Mouse (Mus musculus): ENCODE measurements around the gene Taf3. TPM values are rescaled to one million over a fixed set of nuclear protein-coding genes. Genes with fewer than 3 reads are reported as not detected.

Gene Taf3
- polyA plus RNA-seq, 1 experiment from 2014 or later = 9.4 TPM

DNA sequence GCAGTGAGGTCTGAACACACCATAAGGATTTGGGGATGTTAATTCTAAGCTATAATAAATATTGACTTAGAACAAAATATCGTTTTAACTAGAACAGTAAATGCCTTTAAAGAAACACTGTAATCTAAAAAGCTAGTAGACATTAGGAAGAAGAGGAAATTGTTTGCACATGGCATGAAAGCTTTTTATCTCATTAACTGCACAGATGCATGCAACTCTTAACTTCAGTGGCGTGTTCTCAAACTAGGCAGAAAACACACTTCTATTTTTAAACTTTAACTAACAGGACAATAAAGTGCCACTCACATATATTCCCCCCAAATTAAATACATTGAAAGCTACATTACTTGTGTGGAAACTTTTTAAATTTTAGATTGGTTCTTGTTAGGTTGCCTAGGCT is 91.8 kb downstream of the Taf3 start:
- Histone ChIP-seq H3K4me2 (ENCODE audit: low read length) (no peak overlapping the region), H3K9me3 (ENCODE audit: control insufficient read depth, low read length) (no peaks in the 10 kb centered on the region), H3K36me3 (ENCODE audit: control insufficient read depth, insufficient read depth, low read length) (0 out of 2 replicates have a peak, but pooled peaks cover 5% of the 10 kb centered on the region), H3K27ac (replicated peaks in 1 of 2; ENCODE audit: control insufficient read depth in 1 of 2, insufficient read depth in 1 of 2, low read depth in 2 of 2, low read length in 2 of 2) (no peak overlapping the region), H3K27me3 (ENCODE audit: control insufficient read depth, insufficient read depth, low read length) (no peaks in the 10 kb centered on the region), H3K4me1 (ENCODE audit: control insufficient read depth in 2 of 2, insufficient read depth in 2 of 2, low read length in 2 of 2) (peaks cover 2 to 9% of the 10 kb centered on the region in 2 experiments; a peak in 3 of 4 replicates), H3K4me3 (ENCODE audit: control insufficient read depth in 1 of 2, insufficient read depth in 1 of 2, low read depth in 1 of 2, low read length in 2 of 2) (no peak overlapping the region), H3K9ac (ENCODE audit: low read length) (no peak overlapping the region)
- WGBS = 41% methylated on average over 2 of the region's 2 CpGs
- ATAC-seq (ENCODE audit: insufficient number of reproducible peaks, insufficient read depth, low FRiP score, low read depth) = no peak

DNA sequence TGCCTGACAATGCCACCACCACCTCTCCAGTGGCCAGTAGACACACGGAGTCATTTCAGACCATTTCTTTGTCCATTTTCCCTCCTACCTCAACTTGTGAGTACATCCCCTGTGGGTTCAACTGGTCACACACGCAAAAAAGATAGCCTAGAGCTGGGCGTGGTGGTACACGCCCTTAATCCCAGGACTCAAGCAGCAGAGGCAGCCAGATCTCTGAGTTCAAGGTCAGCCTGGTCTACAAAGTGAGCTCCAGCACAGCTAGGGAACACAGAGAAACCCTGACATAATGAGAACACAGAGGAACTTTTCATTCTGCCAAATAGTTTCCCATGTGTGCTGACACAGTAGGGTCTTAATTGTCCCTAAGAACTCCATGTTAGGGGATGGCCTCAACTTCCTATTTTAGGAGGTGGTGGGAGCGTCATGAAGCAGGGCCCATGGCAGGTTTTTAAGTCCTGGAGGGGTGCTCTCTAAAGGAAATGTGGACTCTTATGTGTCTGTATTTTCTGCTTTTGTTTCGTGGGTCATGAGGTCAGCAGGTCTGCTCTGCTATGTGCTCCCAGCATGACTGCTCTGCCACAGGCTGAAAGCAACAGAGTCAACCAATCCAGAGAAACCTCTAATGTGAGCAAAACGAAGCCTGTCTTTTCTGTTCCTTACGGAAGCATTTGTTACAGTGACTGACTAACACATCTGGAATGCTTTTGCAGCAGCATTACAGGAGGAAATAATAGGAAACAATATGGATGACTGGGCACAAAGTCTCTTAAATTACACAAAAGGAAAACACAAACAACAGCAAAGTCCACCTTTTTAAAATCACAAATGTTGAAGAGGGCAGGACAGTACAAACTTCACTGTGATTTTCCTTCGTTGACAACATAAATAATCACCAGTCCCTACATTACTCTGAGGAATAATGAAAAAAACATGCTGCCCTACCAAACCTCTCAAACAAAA is 92.5 kb downstream of the Taf3 start:
- Histone ChIP-seq H3K27ac (replicated peaks in 1 of 2; ENCODE audit: control insufficient read depth in 1 of 2, insufficient read depth in 1 of 2, low read depth in 2 of 2, low read length in 2 of 2) (no peak overlapping the region), H3K4me3 (ENCODE audit: control insufficient read depth in 1 of 2, insufficient read depth in 1 of 2, low read depth in 1 of 2, low read length in 2 of 2) (no peak overlapping the region), H3K36me3 (ENCODE audit: control insufficient read depth, insufficient read depth, low read length) (0 out of 2 replicates have a peak, but pooled peaks cover 5% of the 10 kb centered on the region), H3K4me2 (ENCODE audit: low read length) (no peak overlapping the region), H3K27me3 (ENCODE audit: control insufficient read depth, insufficient read depth, low read length) (no peaks in the 10 kb centered on the region), H3K9me3 (ENCODE audit: control insufficient read depth, low read length) (no peaks in the 10 kb centered on the region), H3K4me1 (ENCODE audit: control insufficient read depth in 2 of 2, insufficient read depth in 2 of 2, low read length in 2 of 2) (peaks cover 2 to 7% of the 10 kb centered on the region in 2 experiments; a peak in 2 of 4 replicates), H3K9ac (ENCODE audit: low read length) (no peak overlapping the region)
- 68% methylated on average over 9 of the region's 9 CpGs for WGBS
- no peak for ATAC-seq (ENCODE audit: insufficient number of reproducible peaks, insufficient read depth, low FRiP score, low read depth)

DNA sequence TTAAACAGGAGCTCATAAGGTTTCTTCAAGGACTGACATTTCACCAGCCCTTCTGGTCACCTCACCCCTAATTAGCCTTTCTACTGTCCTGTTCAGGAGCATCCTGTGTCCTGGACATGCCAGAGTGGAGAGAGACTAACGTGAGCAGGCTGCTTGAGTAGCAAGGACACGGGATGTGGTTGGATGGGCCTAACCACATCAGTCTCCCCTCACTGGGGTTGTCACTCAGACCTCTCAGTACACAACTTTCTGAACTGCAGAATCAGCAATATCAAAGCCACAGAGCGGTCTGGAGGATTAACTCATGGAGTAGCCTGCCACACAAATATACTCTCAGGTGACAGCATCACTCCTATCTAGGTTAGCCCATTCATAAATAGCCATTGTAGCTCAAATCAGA is 101.7 kb downstream of the Taf3 start:
- H3K9ac ChIP-seq (ENCODE audit: low read length) = no peak overlapping the region
- no peaks in the 10 kb centered on the region for H3K27me3 ChIP-seq (ENCODE audit: control insufficient read depth, insufficient read depth, low read length)
- no peaks in the 10 kb centered on the region for H3K36me3 ChIP-seq (ENCODE audit: control insufficient read depth, insufficient read depth, low read length)
- WGBS = 67% methylated on average over 3 of the region's 3 CpGs
- no peak for ATAC-seq (ENCODE audit: insufficient number of reproducible peaks, insufficient read depth, low FRiP score, low read depth)
- no peak overlapping the region for H3K27ac ChIP-seq (replicated peaks in 1 of 2; ENCODE audit: control insufficient read depth in 1 of 2, insufficient read depth in 1 of 2, low read depth in 2 of 2, low read length in 2 of 2)
- H3K9me3 ChIP-seq (ENCODE audit: control insufficient read depth, low read length) = no peaks in the 10 kb centered on the region
- no peak overlapping the region for H3K4me3 ChIP-seq (ENCODE audit: control insufficient read depth in 1 of 2, insufficient read depth in 1 of 2, low read depth in 1 of 2, low read length in 2 of 2)
- H3K4me1 ChIP-seq (ENCODE audit: control insufficient read depth in 2 of 2, insufficient read depth in 2 of 2, low read length in 2 of 2) = no peaks in the 10 kb centered on the region
- no peak overlapping the region for H3K4me2 ChIP-seq (ENCODE audit: low read length)

- H3K27ac ChIP-seq (replicated peaks in 1 of 2; ENCODE audit: control insufficient read depth in 1 of 2, insufficient read depth in 1 of 2, low read depth in 2 of 2, low read length in 2 of 2) = no peak overlapping the region
- H3K9me3 ChIP-seq (ENCODE audit: control insufficient read depth, low read length) = no peaks in the 10 kb centered on the region
- H3K4me3 ChIP-seq (ENCODE audit: control insufficient read depth in 1 of 2, insufficient read depth in 1 of 2, low read depth in 1 of 2, low read length in 2 of 2) = no peak overlapping the region
- 91% methylated on average over 4 of the region's 4 CpGs for WGBS
- H3K9ac ChIP-seq (ENCODE audit: low read length) = no peak overlapping the region
- H3K4me2 ChIP-seq (ENCODE audit: low read length) = no peak overlapping the region
- H3K27me3 ChIP-seq (ENCODE audit: control insufficient read depth, insufficient read depth, low read length) = no peaks in the 10 kb centered on the region
- ATAC-seq (ENCODE audit: insufficient number of reproducible peaks, insufficient read depth, low FRiP score, low read depth) = no peak
- H3K36me3 ChIP-seq (ENCODE audit: control insufficient read depth, insufficient read depth, low read length) = no peaks in the 10 kb centered on the region
- no peaks in the 10 kb centered on the region for H3K4me1 ChIP-seq (ENCODE audit: control insufficient read depth in 2 of 2, insufficient read depth in 2 of 2, low read length in 2 of 2)
These were observed 102.8 kb downstream of the Taf3 start for GRCm38 (mm10) chr2:9945611-9946010.

DNA sequence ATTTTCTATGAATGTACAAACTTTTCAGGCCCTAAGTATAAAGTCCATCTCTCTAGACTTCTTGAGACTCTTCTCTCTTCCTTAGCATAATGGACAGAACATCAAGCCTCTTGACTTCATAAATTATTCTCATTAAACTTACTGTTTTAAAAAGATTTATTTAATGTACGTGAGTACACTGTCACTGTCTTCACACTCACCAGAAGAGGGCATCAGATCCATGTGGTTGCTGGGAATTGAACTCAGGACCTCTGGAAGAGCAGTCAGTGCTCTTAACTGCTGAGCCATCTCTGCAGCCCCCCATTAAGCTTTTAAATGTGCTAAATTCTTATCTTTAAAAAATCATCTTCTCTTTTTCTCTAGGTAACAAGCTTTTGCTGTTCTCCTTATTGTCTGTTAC is 105.4 kb downstream of the Taf3 start:
- 74% methylated on average over 1 of the region's 1 CpGs for WGBS

GRCm38 (mm10) chr2:9939250-9939649 is 109.1 kb downstream of the Taf3 start:
- 58% methylated on average over 4 of the region's 4 CpGs for WGBS
- no peak overlapping the region for H3K4me3 ChIP-seq (ENCODE audit: control insufficient read depth in 1 of 2, insufficient read depth in 1 of 2, low read depth in 1 of 2, low read length in 2 of 2)
- no peak overlapping the region for H3K4me2 ChIP-seq (ENCODE audit: low read length)
- no peaks in the 10 kb centered on the region for H3K27me3 ChIP-seq (ENCODE audit: control insufficient read depth, insufficient read depth, low read length)
- H3K9ac ChIP-seq (ENCODE audit: low read length) = no peak overlapping the region
- H3K4me1 ChIP-seq (ENCODE audit: control insufficient read depth in 2 of 2, insufficient read depth in 2 of 2, low read length in 2 of 2) = peaks cover 0 to 5% of the 10 kb centered on the region in 2 experiments; a peak in 2 of 4 replicates
- ATAC-seq (ENCODE audit: insufficient number of reproducible peaks, insufficient read depth, low FRiP score, low read depth) = no peak
- no peaks in the 10 kb centered on the region for H3K9me3 ChIP-seq (ENCODE audit: control insufficient read depth, low read length)
- H3K27ac ChIP-seq (replicated peaks in 1 of 2; ENCODE audit: control insufficient read depth in 1 of 2, insufficient read depth in 1 of 2, low read depth in 2 of 2, low read length in 2 of 2) = no peak overlapping the region
- H3K36me3 ChIP-seq (ENCODE audit: control insufficient read depth, insufficient read depth, low read length) = no peaks in the 10 kb centered on the region

More for the DNA sequence above, 105.4 kb downstream of the Taf3 start:
- no peak for ATAC-seq (ENCODE audit: insufficient number of reproducible peaks, insufficient read depth, low FRiP score, low read depth)
- Histone ChIP-seq H3K27ac (replicated peaks in 1 of 2; ENCODE audit: control insufficient read depth in 1 of 2, insufficient read depth in 1 of 2, low read depth in 2 of 2, low read length in 2 of 2) (no peak overlapping the region), H3K27me3 (ENCODE audit: control insufficient read depth, insufficient read depth, low read length) (no peaks in the 10 kb centered on the region), H3K4me1 (ENCODE audit: control insufficient read depth in 2 of 2, insufficient read depth in 2 of 2, low read length in 2 of 2) (peaks cover 0 to 3% of the 10 kb centered on the region in 2 experiments; a peak in 1 of 4 replicates), H3K4me3 (ENCODE audit: control insufficient read depth in 1 of 2, insufficient read depth in 1 of 2, low read depth in 1 of 2, low read length in 2 of 2) (no peak overlapping the region), H3K9ac (ENCODE audit: low read length) (no peak overlapping the region), H3K36me3 (ENCODE audit: control insufficient read depth, insufficient read depth, low read length) (no peaks in the 10 kb centered on the region), H3K9me3 (ENCODE audit: control insufficient read depth, low read length) (no peaks in the 10 kb centered on the region), H3K4me2 (ENCODE audit: low read length) (no peak overlapping the region)

- no peak overlapping the region for H3K27ac ChIP-seq (replicated peaks in 1 of 2; ENCODE audit: control insufficient read depth in 1 of 2, insufficient read depth in 1 of 2, low read depth in 2 of 2, low read length in 2 of 2)
- H3K4me1 ChIP-seq (ENCODE audit: control insufficient read depth in 2 of 2, insufficient read depth in 2 of 2, low read length in 2 of 2) = peaks cover 0 to 5% of the 10 kb centered on the region in 2 experiments; a peak in 2 of 4 replicates
- H3K9me3 ChIP-seq (ENCODE audit: control insufficient read depth, low read length) = no peaks in the 10 kb centered on the region
- H3K9ac ChIP-seq (ENCODE audit: low read length) = no peak overlapping the region
- WGBS = 14% methylated on average over 1 of the region's 1 CpGs
- no peaks in the 10 kb centered on the region for H3K36me3 ChIP-seq (ENCODE audit: control insufficient read depth, insufficient read depth, low read length)
- ATAC-seq (ENCODE audit: insufficient number of reproducible peaks, insufficient read depth, low FRiP score, low read depth) = no peak
- no peak overlapping the region for H3K4me2 ChIP-seq (ENCODE audit: low read length)
- H3K27me3 ChIP-seq (ENCODE audit: control insufficient read depth, insufficient read depth, low read length) = no peaks in the 10 kb centered on the region
- H3K4me3 ChIP-seq (ENCODE audit: control insufficient read depth in 1 of 2, insufficient read depth in 1 of 2, low read depth in 1 of 2, low read length in 2 of 2) = no peak overlapping the region
These were observed 112.4 kb downstream of the Taf3 start for GRCm38 (mm10) chr2:9935965-9936364.

Data from heart, embryonic 14.5 days (tissue).